Mouse (Mus musculus): ENCODE measurements at regions not wholly inside any gene's neighbourhood (a gene's known extent, or its start where the extent isn't known, plus 50 kb on each side); places are given as distances from the start of the nearest gene placed in this dataset.
A peak's percentile ranks its signal among the peaks of the same experiment; 100 is the strongest.

- no peaks in the 10 kb centered on the region for H3K4me1 ChIP-seq (ENCODE audit: insufficient read depth, low read depth, low read length)
- H3K27me3 ChIP-seq (replicated peaks; ENCODE audit: insufficient read depth, low read length) = no peaks in the 10 kb centered on the region
- no peak for ATAC-seq
- no peak overlapping the region for H3K27ac ChIP-seq (ENCODE audit: low read length)
- DNase-seq (ENCODE audit: low spot score) = no peak
- no peaks in the 10 kb centered on the region for H3K9me3 ChIP-seq (ENCODE audit: low read length)
- no peak overlapping the region for H3K9ac ChIP-seq (replicated peaks; ENCODE audit: low read depth)
- H3K36me3 ChIP-seq (ENCODE audit: insufficient read depth, low read length) = no peaks in the 10 kb centered on the region
- no peak overlapping the region for H3K4me2 ChIP-seq (replicated peaks; ENCODE audit: low read depth, low read length)
- H3K4me3 ChIP-seq (ENCODE audit: low read depth, low read length) = no peak overlapping the region
- TF ChIP-seq EP300 (IDR thresholded peaks at IDR 0.05) = no peak; the same call in 1 of the 2 replicates
- TF ChIP-seq CTCF (IDR thresholded peaks at IDR 0.05) = no peak
These were observed 111.7 kb upstream of the D16Ertd472e start for GRCm38 (mm10) chr16:78688251-78688650.

GRCm38 (mm10) chr16:78685160-78685559 lies 108.7 kb upstream of the D16Ertd472e start:
- no peaks in the 10 kb centered on the region for H3K36me3 ChIP-seq (ENCODE audit: insufficient read depth, low read length)
- no peaks in the 10 kb centered on the region for H3K9me3 ChIP-seq (ENCODE audit: low read length)
- DNase-seq (ENCODE audit: low spot score) = no peak
- no peak overlapping the region for H3K4me2 ChIP-seq (replicated peaks; ENCODE audit: low read depth, low read length)
- no peaks in the 10 kb centered on the region for H3K4me1 ChIP-seq (ENCODE audit: insufficient read depth, low read depth, low read length)
- H3K27ac ChIP-seq (ENCODE audit: low read length) = no peak overlapping the region
- no peak for TF ChIP-seq EP300 (IDR thresholded peaks at IDR 0.05)
- no peak for TF ChIP-seq CTCF (IDR thresholded peaks at IDR 0.05)
- no peak overlapping the region for H3K4me3 ChIP-seq (ENCODE audit: low read depth, low read length)
- H3K9ac ChIP-seq (replicated peaks; ENCODE audit: low read depth) = no peak overlapping the region
- ATAC-seq = no peak
- H3K27me3 ChIP-seq (replicated peaks; ENCODE audit: insufficient read depth, low read length) = no peaks in the 10 kb centered on the region
- 49% methylated on average over 1 of the region's 1 CpGs for WGBS

- Histone ChIP-seq H3K36me3 (ENCODE audit: insufficient read depth, low read length) (no peaks in the 10 kb centered on the region), H3K4me1 (ENCODE audit: insufficient read depth, low read depth, low read length) (no peaks in the 10 kb centered on the region), H3K4me2 (replicated peaks; ENCODE audit: low read depth, low read length) (no peak overlapping the region), H3K4me3 (ENCODE audit: low read depth, low read length) (no peak overlapping the region), H3K27ac (ENCODE audit: low read length) (no peak overlapping the region), H3K9me3 (ENCODE audit: low read length) (no peaks in the 10 kb centered on the region), H3K9ac (replicated peaks; ENCODE audit: low read depth) (no peak overlapping the region), H3K27me3 (replicated peaks; ENCODE audit: insufficient read depth, low read length) (no peaks in the 10 kb centered on the region)
- ATAC-seq (no peak), DNase-seq (ENCODE audit: low spot score) (no peak)
- WGBS = 56% methylated on average over 8 of the region's 8 CpGs
- TF ChIP-seq CTCF (IDR thresholded peaks at IDR 0.05) (no peak), EP300 (IDR thresholded peaks at IDR 0.05) (no peak)
These were observed 107.5 kb upstream of the D16Ertd472e start for GRCm38 (mm10) chr16:78684031-78684430.

GRCm38 (mm10) chr16:78661126-78661525 lies 84.6 kb upstream of the D16Ertd472e start:
- Histone ChIP-seq H3K27me3 (replicated peaks; ENCODE audit: insufficient read depth, low read length) (no peaks in the 10 kb centered on the region), H3K4me1 (ENCODE audit: insufficient read depth, low read depth, low read length) (no peaks in the 10 kb centered on the region), H3K4me2 (replicated peaks; ENCODE audit: low read depth, low read length) (no peak overlapping the region), H3K27ac (ENCODE audit: low read length) (no peak overlapping the region), H3K36me3 (ENCODE audit: insufficient read depth, low read length) (no peaks in the 10 kb centered on the region), H3K9me3 (ENCODE audit: low read length) (no peaks in the 10 kb centered on the region), H3K4me3 (ENCODE audit: low read depth, low read length) (no peak overlapping the region), H3K9ac (replicated peaks; ENCODE audit: low read depth) (no peak overlapping the region)
- ATAC-seq = no peak
- TF ChIP-seq EP300 (IDR thresholded peaks at IDR 0.05) (no peak), CTCF (IDR thresholded peaks at IDR 0.05) (no peak)
- DNase-seq (ENCODE audit: low spot score) = no peak
- WGBS = 70% methylated on average over 7 of the region's 7 CpGs

- TF ChIP-seq CTCF (IDR thresholded peaks at IDR 0.05) = peak; percentile 58
- no peak for TF ChIP-seq EP300 (IDR thresholded peaks at IDR 0.05)
- Histone ChIP-seq H3K27ac (ENCODE audit: low read length) (no peak overlapping the region), H3K4me2 (replicated peaks; ENCODE audit: low read depth, low read length) (no peak overlapping the region), H3K9me3 (ENCODE audit: low read length) (no peaks in the 10 kb centered on the region), H3K4me1 (ENCODE audit: insufficient read depth, low read depth, low read length) (no peaks in the 10 kb centered on the region), H3K4me3 (ENCODE audit: low read depth, low read length) (no peak overlapping the region), H3K27me3 (replicated peaks; ENCODE audit: insufficient read depth, low read length) (no peaks in the 10 kb centered on the region), H3K36me3 (ENCODE audit: insufficient read depth, low read length) (no peaks in the 10 kb centered on the region), H3K9ac (replicated peaks; ENCODE audit: low read depth) (no peak overlapping the region)
- WGBS = 0% methylated on average over 1 of the region's 1 CpGs
- DNase-seq (ENCODE audit: low spot score) (no peak), ATAC-seq (no peak)
These were observed 68.2 kb upstream of the D16Ertd472e start for GRCm38 (mm10) chr16:78644710-78645109.

- Histone ChIP-seq H3K36me3 (ENCODE audit: insufficient read depth, low read length) (no peaks in the 10 kb centered on the region), H3K9me3 (ENCODE audit: low read length) (no peaks in the 10 kb centered on the region), H3K4me1 (ENCODE audit: insufficient read depth, low read depth, low read length) (no peaks in the 10 kb centered on the region), H3K4me3 (ENCODE audit: low read depth, low read length) (no peak overlapping the region), H3K9ac (replicated peaks; ENCODE audit: low read depth) (no peak overlapping the region), H3K4me2 (replicated peaks; ENCODE audit: low read depth, low read length) (no peak overlapping the region), H3K27ac (ENCODE audit: low read length) (no peak overlapping the region), H3K27me3 (replicated peaks; ENCODE audit: insufficient read depth, low read length) (no peaks in the 10 kb centered on the region)
- TF ChIP-seq EP300 (IDR thresholded peaks at IDR 0.05) (no peak), CTCF (IDR thresholded peaks at IDR 0.05) (no peak)
- DNase-seq (ENCODE audit: low spot score) = no peak
- 80% methylated on average over 5 of the region's 5 CpGs for WGBS
- ATAC-seq = no peak
These were observed 65.2 kb upstream of the D16Ertd472e start for GRCm38 (mm10) chr16:78641717-78642116.

- Histone ChIP-seq H3K27me3 (replicated peaks; ENCODE audit: insufficient read depth, low read length) (no peaks in the 10 kb centered on the region), H3K36me3 (ENCODE audit: insufficient read depth, low read length) (no peaks in the 10 kb centered on the region), H3K9ac (replicated peaks; ENCODE audit: low read depth) (no peak overlapping the region), H3K4me2 (replicated peaks; ENCODE audit: low read depth, low read length) (no peak overlapping the region), H3K9me3 (ENCODE audit: low read length) (no peaks in the 10 kb centered on the region), H3K4me3 (ENCODE audit: low read depth, low read length) (no peak overlapping the region), H3K27ac (ENCODE audit: low read length) (no peak overlapping the region), H3K4me1 (ENCODE audit: insufficient read depth, low read depth, low read length) (no peaks in the 10 kb centered on the region)
- WGBS = 53% methylated on average over 3 of the region's 3 CpGs
- peak; percentile 55 for ATAC-seq
- TF ChIP-seq CTCF (IDR thresholded peaks at IDR 0.05) (no peak), EP300 (IDR thresholded peaks at IDR 0.05) (no peak)
- peak; percentile 25 for DNase-seq (ENCODE audit: low spot score)
These were observed 64.7 kb upstream of the D16Ertd472e start for GRCm38 (mm10) chr16:78641205-78641604.
